Mouse (Mus musculus) heart, embryonic 12.5 days (tissue): Measurements from ENCODE around the gene Pip5k1b. TPM values are rescaled to one million over a fixed set of nuclear protein-coding genes. Genes with fewer than 3 reads are reported as not detected.
A peak's percentile ranks its signal among the peaks of the same experiment; 100 is the strongest.

Experiments
- ATAC-seq: fragments of 200-750 bp; cut with Nextera tagmentation; 2 replicates; pipeline ENCODE4 v1.8.0; 2017; ENCODE audit warnings: moderate TSS enrichment, moderate library complexity; ENCODE audit not compliant: insufficient number of reproducible peaks, low FRiP score
- H3K27ac ChIP-seq: fragments of 300-500 bp; sonication (generic); 2 replicates; pipeline ENCODE4 v1.5.1; 2016; ENCODE audit warnings: mild to moderate bottlenecking, moderate library complexity; ENCODE audit not compliant: poor library complexity, severe bottlenecking
- H3K27me3 ChIP-seq: fragments of 300-500 bp; sonication (generic); replicated peaks from 2 replicates; pipeline ENCODE4 v1.6.1; 2016; ENCODE audit warnings: mild to moderate bottlenecking, moderate library complexity
- H3K36me3 ChIP-seq: fragments of 300-500 bp; sonication (generic); 2 replicates; pipeline ENCODE4 v1.6.1; 2016; ENCODE audit warnings: mild to moderate bottlenecking, moderate library complexity
- H3K4me1 ChIP-seq: fragments of 300-500 bp; sonication (generic); replicated peaks from 2 replicates; pipeline ENCODE4 v1.6.1; 2016; ENCODE audit warnings: mild to moderate bottlenecking
- H3K4me2 ChIP-seq: fragments of 300-500 bp; sonication (generic); 2 replicates; pipeline ENCODE4 v1.6.1; 2016; ENCODE audit warnings: mild to moderate bottlenecking, moderate library complexity
- H3K4me3 ChIP-seq: fragments of 300-500 bp; sonication (generic); 2 replicates; pipeline ENCODE4 v1.5.1; 2016; ENCODE audit warnings: mild to moderate bottlenecking
- H3K9ac ChIP-seq: fragments of 300-500 bp; sonication (generic); 2 replicates; pipeline ENCODE4 v1.6.1; 2016; ENCODE audit warnings: mild to moderate bottlenecking, moderate library complexity
- H3K9me3 ChIP-seq: fragments of 300-500 bp; sonication (generic); replicated peaks from 2 replicates; pipeline ENCODE4 v1.6.1; 2016; ENCODE audit warnings: mild to moderate bottlenecking, moderate library complexity
- WGBS: fragments of 180-500 bp; shearing (Covaris S2); methylation state at CpG from one replicate; pipeline ENCODE4 v1.1.7; 2016; 5-methylcytosine and 5-hydroxymethylcytosine counted together
- polyA plus RNA-seq: library from polyadenylated mRNA; unstranded; fragments of >200 nt; fragmentation: Nextera tagmentation; extraction: Ambion mirVana; gene quantifications from 2 replicates; pipeline ENCODE4 v1.2.1, GENCODE M21; 2016

Gene Pip5k1b
- polyA plus RNA-seq, 1 experiment from 2014 or later = 9.4 TPM

DNA sequence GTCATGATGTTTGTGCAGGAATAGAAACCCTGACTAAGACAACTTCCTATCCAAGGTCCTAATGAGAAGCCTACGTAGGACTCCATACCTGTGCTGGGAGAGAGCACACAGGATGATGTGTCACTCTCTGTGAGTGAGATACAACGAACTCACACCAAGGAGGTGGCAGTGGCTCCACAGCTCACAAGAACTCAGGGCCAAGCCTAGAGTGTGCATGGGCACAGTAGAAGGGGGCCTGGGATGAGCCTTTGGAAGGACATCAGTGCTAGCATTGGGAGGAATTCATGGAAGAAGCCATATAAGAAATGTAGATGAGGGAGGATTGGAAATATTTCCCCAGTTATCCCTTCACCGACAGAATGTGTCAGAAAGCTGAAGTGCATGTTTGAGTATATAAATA is 39.7 kb downstream of the Pip5k1b start:
- WGBS = 87% methylated on average over 3 of the region's 3 CpGs
- Histone ChIP-seq H3K9me3 (no peaks in the 10 kb centered on the region), H3K4me2 (no peak overlapping the region), H3K4me1 (peaks cover 73% of the 10 kb centered on the region), H3K36me3 (no peaks in the 10 kb centered on the region), H3K4me3 (no peak overlapping the region), H3K27me3 (no peaks in the 10 kb centered on the region), H3K27ac (no peak overlapping the region), H3K9ac (no peak overlapping the region)
- no peak for ATAC-seq

DNA sequence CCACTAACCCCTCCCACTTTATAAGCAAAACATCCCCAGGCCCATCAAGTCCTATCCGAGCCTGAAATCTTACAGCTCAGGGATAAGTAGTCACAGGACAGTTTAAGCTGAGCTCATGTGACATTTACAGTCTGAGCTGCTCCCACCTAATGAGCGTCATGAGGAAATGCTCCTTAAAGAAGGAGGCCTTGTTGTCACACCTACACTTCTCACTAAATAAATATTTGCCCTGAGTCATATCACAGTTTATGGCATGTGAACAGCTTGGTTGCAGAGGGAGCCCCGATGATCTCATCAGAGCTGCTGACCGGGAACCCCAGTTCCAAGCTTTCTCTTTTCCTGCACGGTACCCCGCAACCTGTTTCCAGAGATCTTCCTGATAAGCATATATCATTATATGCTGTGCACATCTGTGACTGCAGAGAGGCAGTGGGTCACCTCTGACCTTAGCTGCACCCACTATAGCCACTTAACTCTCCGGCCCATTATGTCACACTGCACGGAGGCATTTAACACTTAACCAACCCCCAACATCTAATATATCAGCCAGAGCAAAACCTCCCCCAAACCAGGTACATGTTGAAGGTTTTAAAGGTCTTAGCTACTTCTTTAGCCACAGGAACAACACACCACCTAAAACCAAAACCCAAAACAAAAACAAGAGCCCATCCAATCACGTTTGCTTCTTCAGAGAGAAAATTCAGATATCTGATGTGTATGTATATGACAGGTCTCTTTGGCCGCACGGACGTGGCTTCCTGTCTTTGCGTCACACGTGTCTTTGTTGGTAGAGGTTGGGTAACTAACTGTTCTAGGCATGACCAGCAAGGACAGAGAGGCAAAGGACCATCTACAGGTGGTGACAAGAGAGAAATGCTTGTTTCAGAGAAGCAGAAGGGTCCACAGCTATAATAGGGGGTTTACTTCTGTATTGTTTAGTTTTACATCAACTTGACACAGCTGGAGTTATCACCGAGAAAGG is 40.7 kb downstream of the Pip5k1b start:
- H3K36me3 ChIP-seq = no peaks in the 10 kb centered on the region
- peaks cover 65% of the 10 kb centered on the region for H3K4me1 ChIP-seq
- H3K27ac ChIP-seq = no peak overlapping the region
- no peaks in the 10 kb centered on the region for H3K27me3 ChIP-seq
- no peaks in the 10 kb centered on the region for H3K9me3 ChIP-seq
- 77% methylated on average over 15 of the region's 15 CpGs for WGBS
- no peak overlapping the region for H3K9ac ChIP-seq
- H3K4me3 ChIP-seq = no peak overlapping the region
- H3K4me2 ChIP-seq = no peak overlapping the region
- no peak for ATAC-seq

DNA sequence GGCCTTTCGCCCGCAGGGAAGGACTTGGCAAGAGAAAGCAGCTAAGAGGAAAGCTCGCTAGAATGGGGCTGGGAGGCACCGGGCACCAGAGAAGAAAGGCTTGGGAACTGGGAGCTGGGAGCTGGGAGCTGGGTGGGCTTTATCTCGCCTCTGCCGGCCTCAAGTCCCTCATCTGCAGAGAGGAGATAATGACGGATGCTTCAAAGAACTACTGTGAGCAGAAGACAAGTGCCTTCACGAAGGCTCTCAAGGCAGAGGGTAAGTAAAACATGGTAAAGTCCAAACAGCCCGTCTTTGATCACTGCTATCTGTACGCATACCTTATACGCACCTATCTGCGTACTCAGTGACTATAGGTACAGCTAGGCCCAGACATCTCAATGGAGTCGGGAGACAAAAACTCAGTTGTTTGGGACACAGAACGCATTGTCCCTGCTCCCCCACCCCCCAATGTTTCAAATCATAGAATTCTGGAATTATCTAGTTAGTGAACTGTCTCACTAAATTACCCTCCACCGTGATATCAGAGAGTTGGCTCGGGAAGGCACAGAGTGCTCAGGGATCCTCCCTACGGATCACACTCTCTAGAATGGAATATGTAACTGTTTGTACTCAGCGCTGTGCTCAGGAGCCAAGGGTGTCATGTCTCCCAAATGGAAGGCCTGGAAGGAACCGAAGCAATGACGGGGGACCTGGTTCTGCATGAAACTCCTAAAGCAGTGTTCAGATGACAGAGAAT is 42.4 kb downstream of the Pip5k1b start:
- peak overlapping the region; percentile 30 for H3K4me2 ChIP-seq
- ATAC-seq = peak; percentile 90
- H3K4me1 ChIP-seq = peaks cover 74% of the 10 kb centered on the region
- no peak overlapping the region for H3K4me3 ChIP-seq
- peak overlapping the region; percentile 50 for H3K27ac ChIP-seq
- no peaks in the 10 kb centered on the region for H3K9me3 ChIP-seq
- no peaks in the 10 kb centered on the region for H3K27me3 ChIP-seq
- H3K9ac ChIP-seq = peak overlapping the region; percentile 26; the same call in 1 of the 2 replicates
- 36% methylated on average over 20 of the region's 20 CpGs for WGBS
- no peaks in the 10 kb centered on the region for H3K36me3 ChIP-seq

DNA sequence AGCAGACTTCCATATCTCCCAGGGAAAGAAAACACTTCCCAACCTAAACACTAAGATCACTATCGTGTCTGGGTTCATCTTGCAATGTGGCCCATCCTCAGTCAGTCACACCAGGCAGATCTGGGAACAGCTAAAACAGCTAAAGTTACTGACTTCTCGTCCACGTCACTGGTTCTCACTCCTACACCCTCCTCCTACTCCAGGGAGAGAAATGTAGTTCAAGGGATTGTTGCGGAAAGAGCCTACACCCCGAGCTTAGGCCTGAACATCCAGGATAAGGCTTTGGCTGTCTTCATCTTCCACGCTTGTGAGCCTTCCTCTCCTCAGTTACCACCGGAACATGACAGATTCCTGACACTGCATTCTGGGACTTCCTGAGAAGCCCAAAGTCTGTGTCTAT is 43.7 kb downstream of the Pip5k1b start:
- Histone ChIP-seq H3K4me3 (no peak overlapping the region), H3K9ac (no peak overlapping the region), H3K4me2 (no peak overlapping the region), H3K36me3 (no peaks in the 10 kb centered on the region), H3K27ac (no peak overlapping the region), H3K9me3 (no peaks in the 10 kb centered on the region), H3K4me1 (peaks cover 72% of the 10 kb centered on the region), H3K27me3 (no peaks in the 10 kb centered on the region)
- no peak for ATAC-seq
- 67% methylated on average over 7 of the region's 7 CpGs for WGBS

DNA sequence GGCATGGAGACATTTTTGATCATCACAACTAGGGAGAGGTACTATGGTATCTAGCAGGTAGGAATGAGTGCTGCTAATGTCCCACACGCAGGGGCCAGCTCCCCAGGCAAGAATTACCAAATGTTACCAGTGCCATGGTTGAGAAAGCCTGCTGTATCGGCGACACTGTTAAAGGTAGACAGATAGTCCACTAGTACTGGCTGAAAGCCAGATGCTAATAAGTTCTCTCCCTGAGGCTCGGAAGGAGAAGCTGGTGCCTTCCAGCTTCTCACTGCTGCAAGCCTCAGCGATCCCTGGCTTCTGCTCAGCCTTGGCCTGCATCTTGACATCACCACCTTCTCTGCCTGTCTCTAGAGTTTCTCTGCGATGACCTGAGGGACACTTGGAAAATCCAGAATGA is 46.3 kb downstream of the Pip5k1b start:
- no peak overlapping the region for H3K9ac ChIP-seq
- H3K27me3 ChIP-seq = no peaks in the 10 kb centered on the region
- no peak for ATAC-seq
- WGBS = 64% methylated on average over 6 of the region's 6 CpGs
- no peaks in the 10 kb centered on the region for H3K9me3 ChIP-seq
- H3K36me3 ChIP-seq = no peaks in the 10 kb centered on the region
- no peak overlapping the region for H3K4me3 ChIP-seq
- H3K4me1 ChIP-seq = peaks cover 67% of the 10 kb centered on the region
- no peak overlapping the region for H3K27ac ChIP-seq
- H3K4me2 ChIP-seq = no peak overlapping the region

DNA sequence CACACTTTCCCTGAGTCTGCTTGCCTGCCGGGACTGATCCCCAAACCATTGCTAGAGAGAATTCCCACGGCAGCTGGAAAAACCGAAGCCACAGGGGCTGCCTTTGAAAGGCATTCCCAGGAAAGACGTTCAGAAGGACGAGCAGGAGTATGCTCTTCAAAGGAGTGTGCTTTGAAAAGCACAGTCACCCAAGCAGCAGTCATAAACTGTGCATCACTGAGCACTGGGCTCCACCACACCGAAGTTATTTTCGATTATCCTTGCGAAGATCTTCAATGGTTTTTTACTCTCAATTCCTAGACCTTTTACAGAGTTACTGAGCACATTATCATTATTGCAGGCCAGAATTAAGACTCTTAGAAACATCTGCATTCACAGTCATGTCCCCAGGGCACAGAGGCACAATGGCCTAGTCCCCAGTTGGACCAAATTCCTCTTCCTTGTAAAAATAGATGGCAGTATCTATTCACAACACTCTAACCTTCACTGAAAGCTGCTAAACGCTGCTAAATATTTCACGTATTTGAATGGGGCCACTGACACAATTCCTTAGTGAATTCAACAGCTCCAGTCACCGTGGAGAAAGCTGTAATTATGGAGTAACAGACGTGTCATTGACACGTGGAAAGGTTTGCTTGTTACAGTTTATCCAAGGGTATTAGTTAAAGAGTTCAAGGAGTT is 47.4 kb downstream of the Pip5k1b start:
- Histone ChIP-seq H3K27me3 (no peaks in the 10 kb centered on the region), H3K9ac (no peak overlapping the region), H3K36me3 (no peaks in the 10 kb centered on the region), H3K4me2 (no peak overlapping the region), H3K4me3 (no peak overlapping the region), H3K27ac (peak overlapping the region; percentile 47; the same call in 1 of the 2 replicates), H3K9me3 (no peaks in the 10 kb centered on the region), H3K4me1 (peaks cover 58% of the 10 kb centered on the region)
- 58% methylated on average over 13 of the region's 13 CpGs for WGBS
- ATAC-seq = no peak

DNA sequence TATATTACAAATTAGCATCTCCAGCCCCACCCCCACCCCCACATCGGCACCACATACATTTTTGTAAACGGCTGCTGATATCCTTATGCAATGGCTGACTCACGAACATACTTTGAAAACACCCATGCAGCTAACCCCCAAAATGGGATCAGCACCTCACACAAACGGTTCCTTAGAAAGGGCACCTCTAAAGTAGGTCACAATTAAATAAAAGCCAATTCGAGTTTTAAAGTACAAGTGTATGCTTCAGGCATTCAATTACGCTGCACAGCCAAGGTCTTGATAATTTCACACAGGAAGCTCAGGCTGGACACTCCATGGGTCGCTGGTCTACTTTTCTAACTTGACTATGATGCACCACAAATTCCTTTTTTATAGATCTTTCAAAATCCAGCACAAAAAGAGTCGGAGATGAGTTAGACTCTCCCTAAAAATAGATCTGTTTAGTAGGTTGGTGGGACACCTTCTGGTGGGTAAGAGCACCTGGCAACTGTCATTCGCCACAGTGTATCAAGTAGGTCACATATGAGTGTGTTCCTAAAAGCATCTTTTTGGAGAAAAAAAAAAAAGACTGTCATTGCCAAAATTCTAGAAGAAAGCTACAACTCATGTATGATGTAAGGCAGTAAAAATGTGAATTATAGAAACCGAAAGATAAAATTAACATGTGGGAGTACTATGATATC is 52.8 kb downstream of the Pip5k1b start:
- ATAC-seq = no peak
- no peaks in the 10 kb centered on the region for H3K36me3 ChIP-seq
- WGBS = 77% methylated on average over 10 of the region's 10 CpGs
- H3K4me3 ChIP-seq = no peak overlapping the region
- H3K27me3 ChIP-seq = no peaks in the 10 kb centered on the region
- peaks cover 27% of the 10 kb centered on the region for H3K4me1 ChIP-seq
- H3K4me2 ChIP-seq = no peak overlapping the region
- no peaks in the 10 kb centered on the region for H3K9me3 ChIP-seq
- H3K9ac ChIP-seq = no peak overlapping the region
- no peak overlapping the region for H3K27ac ChIP-seq

DNA sequence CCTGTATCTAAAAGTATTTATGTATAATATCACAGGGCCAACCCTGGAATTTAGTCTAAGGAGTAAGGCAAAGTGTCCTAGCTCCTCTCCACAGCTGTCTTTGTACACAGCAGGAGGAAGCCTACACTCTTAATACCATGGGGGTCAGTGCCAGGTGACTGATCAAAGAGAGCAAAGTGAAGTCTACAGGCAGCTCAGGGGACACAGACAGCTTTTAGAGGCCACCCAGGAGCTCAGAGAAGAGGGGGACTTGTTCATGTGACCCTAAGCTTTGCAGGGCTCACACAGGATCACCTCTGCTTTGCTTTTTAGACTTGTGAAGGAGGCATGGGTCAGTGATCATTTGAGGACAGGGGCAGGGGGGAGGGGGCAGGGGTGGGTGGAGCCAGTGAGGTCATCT is 54.1 kb downstream of the Pip5k1b start:
- no peak overlapping the region for H3K9ac ChIP-seq
- peaks cover 19% of the 10 kb centered on the region for H3K4me1 ChIP-seq
- no peaks in the 10 kb centered on the region for H3K27me3 ChIP-seq
- H3K36me3 ChIP-seq = no peaks in the 10 kb centered on the region
- H3K4me3 ChIP-seq = no peak overlapping the region
- ATAC-seq = no peak
- no peaks in the 10 kb centered on the region for H3K9me3 ChIP-seq
- H3K4me2 ChIP-seq = no peak overlapping the region
- H3K27ac ChIP-seq = no peak overlapping the region

DNA sequence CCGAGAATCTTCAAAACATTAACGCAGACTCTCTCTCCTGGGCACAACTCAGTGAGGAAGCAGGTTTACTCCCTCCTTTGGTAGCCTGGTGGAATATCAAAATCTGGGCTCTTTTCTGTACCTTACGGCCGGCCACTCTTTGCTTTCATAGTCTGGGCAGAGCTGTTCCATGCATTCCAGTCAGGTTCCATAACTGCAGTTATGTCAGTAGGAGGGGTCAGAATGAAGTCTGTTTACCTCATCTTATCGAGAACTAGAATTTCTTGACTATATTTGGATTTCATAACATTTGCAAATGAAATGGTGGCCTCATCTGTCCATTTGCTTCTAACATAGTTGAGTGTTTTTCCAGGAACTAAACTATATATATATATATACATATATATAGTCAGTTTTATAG is 55.2 kb downstream of the Pip5k1b start:
- WGBS = 87% methylated on average over 5 of the region's 5 CpGs
- no peaks in the 10 kb centered on the region for H3K27me3 ChIP-seq
- no peak overlapping the region for H3K4me3 ChIP-seq
- no peaks in the 10 kb centered on the region for H3K9me3 ChIP-seq
- no peaks in the 10 kb centered on the region for H3K36me3 ChIP-seq
- H3K27ac ChIP-seq = no peak overlapping the region
- no peak for ATAC-seq
- H3K4me2 ChIP-seq = no peak overlapping the region
- peaks cover 12% of the 10 kb centered on the region; the same call in 1 of the 2 replicates for H3K4me1 ChIP-seq
- H3K9ac ChIP-seq = no peak overlapping the region

DNA sequence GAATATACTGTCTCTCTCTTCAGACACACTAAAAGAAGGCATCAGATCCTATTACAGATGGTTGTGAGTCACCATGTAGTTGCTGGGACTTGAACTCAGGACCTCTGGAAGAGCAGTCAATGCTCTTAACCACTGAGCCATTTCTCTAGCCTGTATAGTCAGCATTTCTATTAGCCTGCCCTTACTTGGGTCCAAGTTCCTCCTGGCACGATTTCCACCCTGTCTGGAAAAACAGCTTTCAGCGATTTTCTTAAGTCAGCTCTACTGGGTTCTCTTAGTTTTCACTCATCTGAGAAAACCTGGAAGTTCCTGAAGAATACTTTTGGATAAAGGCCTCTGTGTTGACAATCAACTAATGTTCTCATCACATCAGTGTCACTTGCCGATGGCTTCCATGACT is 56.4 kb downstream of the Pip5k1b start:
- no peaks in the 10 kb centered on the region for H3K9me3 ChIP-seq
- no peak overlapping the region for H3K27ac ChIP-seq
- H3K4me3 ChIP-seq = no peak overlapping the region
- no peaks in the 10 kb centered on the region for H3K36me3 ChIP-seq
- H3K27me3 ChIP-seq = no peaks in the 10 kb centered on the region
- ATAC-seq = no peak
- peaks cover 12% of the 10 kb centered on the region; the same call in 1 of the 2 replicates for H3K4me1 ChIP-seq
- H3K9ac ChIP-seq = no peak overlapping the region
- WGBS = 75% methylated on average over 3 of the region's 3 CpGs
- H3K4me2 ChIP-seq = no peak overlapping the region
